Mouse (Mus musculus) E14TG2a.4 (cell line): ENCODE data around the gene Syndig1.
A peak's percentile ranks its signal among the peaks of the same experiment; 100 is the strongest.

Experiments used
- CTCF ChIP-seq: conservative IDR thresholded peaks from 2 replicates; pipeline ENCODE4 v1.5.1; 2014; ENCODE audit warnings: low read length
- NANOG ChIP-seq: IDR thresholded peaks from 2 replicates; pipeline ENCODE4 v1.6.1; 2014; ENCODE audit warnings: borderline replicate concordance, low read length, mixed read lengths

- TF ChIP-seq CTCF (no peak), NANOG (peak; percentile 45; the same call in 1 of the 2 replicates)
Observed at GRCm38 (mm10) chr2:149982466-149982865, 153.5 kb downstream of the Syndig1 start.
